8 mouse cellular contexts compared by ENCODE assay signal in genomic region chr6:146501866-146502804, GRCm38 (mm10). TPM values are rescaled to one million over a fixed set of nuclear protein-coding genes. Genes with fewer than 3 reads are reported as not detected.
A peak's percentile ranks its signal among the peaks of the same experiment; 100 is the strongest.
DNase-seq lines count a peak whose midpoint lies in the region; ATAC-seq and TF ChIP-seq lines count a peak whose summit lies in the region.

Itpr2 (minus strand) TSS chr6:146502223.

- TF ChIP-seq CTCF in gastrocnemius, adult 2 months (IDR thresholded peaks at IDR 0.05): peak; percentile 53

- peak within 1 kb of the TSS; percentile 70 for H3K9ac ChIP-seq in hindbrain, embryonic 16.5 days (ENCODE audit: low read depth, low read length)

- ATAC-seq in activated CD4-positive, CD25-positive, alpha-beta regulatory T cell, adult 4 months: peak; percentile 25
- peak; percentile 73 for ATAC-seq in common myeloid progenitor, adult 5-6 weeks (replicated peaks; ENCODE audit: low read depth, poor library complexity, severe bottlenecking)
- ATAC-seq in hindbrain, embryonic 16.5 days: peak; percentile 96

- H3K4me3 ChIP-seq in gastrocnemius, adult 2 months: peak within 1 kb of the TSS; percentile 85
- peak within 1 kb of the TSS; percentile 71 for H3K4me3 ChIP-seq in hindbrain, embryonic 16.5 days (ENCODE audit: low read length)
- peak within 1 kb of the TSS; percentile 96 for H3K4me3 ChIP-seq in megakaryocyte, embryonic 14.5 days (replicated peaks)

- WGBS in hindbrain, embryonic 16.5 days: under 1% methylated on average over 61 of the region's 70 CpGs

- intact Hi-C loops in gastrocnemius, adult 2 months (cut with DNase I): loop anchor here (2.0 to 5.0 kb wide), 3 partner anchors 35 to 91 kb away; partner anchors contain the start of genes Fgfr1op2 and Ints13

- no peaks in the 10 kb centered on the region for H3K36me3 ChIP-seq in hindbrain, embryonic 16.5 days (ENCODE audit: control insufficient read depth, insufficient read depth, low read length)
- peaks cover 6% of the 10 kb centered on the region for H3K36me3 ChIP-seq in megakaryocyte, embryonic 14.5 days (replicated peaks; ENCODE audit: low read length)

- peak within 1 kb of the TSS; percentile 89 for H3K27ac ChIP-seq in gastrocnemius, adult 2 months
- H3K27ac ChIP-seq in hindbrain, embryonic 16.5 days (ENCODE audit: low read depth, low read length): peak within 1 kb of the TSS; percentile 46

- H3K4me2 ChIP-seq in hindbrain, embryonic 16.5 days (ENCODE audit: low read length): peak within 1 kb of the TSS; percentile 100

- peaks cover 16% of the 10 kb centered on the region for H3K4me1 ChIP-seq in hindbrain, embryonic 16.5 days (ENCODE audit: control insufficient read depth, insufficient read depth, low read depth, low read length)
- peaks cover 56% of the 10 kb centered on the region for H3K4me1 ChIP-seq in megakaryocyte, embryonic 14.5 days

- DNase-seq in gastrocnemius, adult 2 months: peak; percentile 97
- peak; percentile 28 to 41 for DNase-seq in left cerebral cortex, adult 8-10 months (ENCODE audit: low spot score in 2 of 2)
- peak; percentile 82 to 89 for DNase-seq in right cerebral cortex, postnatal 10 days (ENCODE audit: low spot score in 2 of 2)
- peak; percentile 87 for DNase-seq in urinary bladder, postnatal 25 days (ENCODE audit: low spot score)

- peaks cover 8% of the 10 kb centered on the region; the same call in 1 of the 2 replicates for H3K27me3 ChIP-seq in hindbrain, embryonic 16.5 days (replicated peaks; ENCODE audit: control insufficient read depth, insufficient read depth, low read length)
- peaks cover 17% of the 10 kb centered on the region for H3K27me3 ChIP-seq in megakaryocyte, embryonic 14.5 days (replicated peaks)

- H3K9me3 ChIP-seq in hindbrain, embryonic 16.5 days (ENCODE audit: control insufficient read depth, low read length): no peaks in the 10 kb centered on the region
- no peaks in the 10 kb centered on the region for H3K9me3 ChIP-seq in megakaryocyte, embryonic 14.5 days

RNA-seq across cellular contexts. Expression of gene Itpr2, which starts in this region (rescaled TPM):
- 10 to 100 TPM; 69.2 to 77.7 TPM for polyA plus RNA-seq in activated CD4-positive, CD25-positive, alpha-beta regulatory T cell, adult 4 months (2017; shearing (Covaris generic))
- 16.3 and 18.5 TPM in 2 replicates for total RNA-seq in common myeloid progenitor, adult 5-6 weeks (2017)
- total RNA-seq in gastrocnemius, adult 2 months (2021): 1 to 10 TPM; 7.4 to 9.9 TPM
- polyA plus RNA-seq in hindbrain, embryonic 16.5 days (2015; fragmentation: Nextera tagmentation; extraction: Ambion mirVana): 9.1 and 9.6 TPM in 2 replicates
- 10 to 100 TPM; 13.5 to 18.2 (median 17.3) TPM for total RNA-seq in left cerebral cortex, adult 8-10 months (2022)
- 1.5 TPM in 1 of 2 replicates, not detected in the other for polyA plus RNA-seq in megakaryocyte, embryonic 14.5 days (2012; ENCODE audit: insufficient read depth, low replicate concordance)

Comparison
In these comparisons a context has a peak if more than half of its experiments do, and no peak if none do; other contexts are left out.
1. Peak in every context shown above with its lines: DNase-seq, ATAC-seq, H3K4me3 ChIP-seq and H3K27ac ChIP-seq.
2. ATAC-seq: peak in every context shown above with its lines; median percentile 96 in hindbrain, embryonic 16.5 days; 73 in common myeloid progenitor, adult 5-6 weeks; 25 in activated CD4-positive, CD25-positive, alpha-beta regulatory T cell, adult 4 months.
3. DNase-seq: peak in every context shown above with its lines; median percentile 97 in gastrocnemius, adult 2 months; 87 in urinary bladder, postnatal 25 days; 86 in right cerebral cortex, postnatal 10 days; 34 in left cerebral cortex, adult 8-10 months.